Mouse (Mus musculus): ENCODE measurements around the gene Fads6. TPM values are rescaled to one million over a fixed set of nuclear protein-coding genes. Genes with fewer than 3 reads are reported as not detected.

The Fads6 gene
- total RNA-seq, 1 experiment, result 2.1 TPM

GRCm38 (mm10) chr11:115300745-115301144 lies 3.3 kb upstream of the Fads6 start:
- Histone ChIP-seq H3K9ac (ENCODE audit: insufficient read depth, low read depth, low read length, poor library complexity, severe bottlenecking) (no peak overlapping the region), H3K9me3 (ENCODE audit: control insufficient read depth, insufficient read depth, low read depth, low read length) (no peaks in the 10 kb centered on the region), H3K27ac (ENCODE audit: insufficient read depth, low read depth, low read length, poor library complexity, severe bottlenecking) (no peak overlapping the region), H3K4me3 (ENCODE audit: insufficient read depth in 1 of 2, low read depth in 1 of 2, low read length in 2 of 2, poor library complexity in 1 of 2, severe bottlenecking in 1 of 2) (no peak overlapping the region), H3K4me1 (ENCODE audit: control insufficient read depth in 2 of 2, insufficient read depth in 2 of 2, low read length in 2 of 2, poor library complexity in 1 of 2) (peaks cover 0 to 7% of the 10 kb centered on the region in 2 experiments; a peak in 1 of 4 replicates), H3K36me3 (ENCODE audit: control insufficient read depth, insufficient read depth, low read length, poor library complexity, severe bottlenecking) (no peaks in the 10 kb centered on the region)
- DNase-seq (ENCODE audit: low read depth, low spot score), result no peak
- TF ChIP-seq HCFC1 (IDR thresholded peaks at IDR 0.05; ENCODE audit: borderline replicate concordance, insufficient read depth, low read length) (no peak), ZC3H11A (IDR thresholded peaks at IDR 0.05; ENCODE audit: borderline replicate concordance, low read depth, low read length) (0 out of 2 replicates have a peak, but pooled peaks have one; percentile 8)
- in situ Hi-C loops (cut with MboI; ENCODE audit: low sequenced_read_pairs in 2 of 2, unreplicated experiment in 2 of 2), result no loop called here

GRCm38 (mm10) chr11:115298160-115298559 lies 697 bp upstream of the Fads6 start:
- TF ChIP-seq HCFC1 (IDR thresholded peaks at IDR 0.05; ENCODE audit: borderline replicate concordance, insufficient read depth, low read length) (no peak), CHD2 (IDR thresholded peaks at IDR 0.05; ENCODE audit: low read depth, low read length) (no peak), MAFK (IDR thresholded peaks at IDR 0.05; ENCODE audit: insufficient read depth, low read depth, low read length) (no peak), ZNF384 (IDR thresholded peaks at IDR 0.05; ENCODE audit: low read depth, low read length) (no peak), ZC3H11A (IDR thresholded peaks at IDR 0.05; ENCODE audit: borderline replicate concordance, low read depth, low read length) (no peak)
- Histone ChIP-seq H3K9ac (ENCODE audit: insufficient read depth, low read depth, low read length, poor library complexity, severe bottlenecking) (no peak overlapping the region), H3K4me3 (ENCODE audit: insufficient read depth in 1 of 2, low read depth in 1 of 2, low read length in 2 of 2, poor library complexity in 1 of 2, severe bottlenecking in 1 of 2) (peak overlapping the region in 1 of 2 experiments; percentile 75; a peak in 1 of 4 replicates), H3K9me3 (ENCODE audit: control insufficient read depth, insufficient read depth, low read depth, low read length) (no peaks in the 10 kb centered on the region), H3K27ac (ENCODE audit: insufficient read depth, low read depth, low read length, poor library complexity, severe bottlenecking) (no peak overlapping the region), H3K36me3 (ENCODE audit: control insufficient read depth, insufficient read depth, low read length, poor library complexity, severe bottlenecking) (no peaks in the 10 kb centered on the region), H3K4me1 (ENCODE audit: control insufficient read depth in 2 of 2, insufficient read depth in 2 of 2, low read length in 2 of 2, poor library complexity in 1 of 2) (peaks cover 0 to 16% of the 10 kb centered on the region in 2 experiments; a peak in 1 of 4 replicates)
- in situ Hi-C loops (cut with MboI; ENCODE audit: low sequenced_read_pairs in 2 of 2, unreplicated experiment in 2 of 2), result no loop called here
- DNase-seq (ENCODE audit: low read depth, low spot score), result no peak

GRCm38 (mm10) chr11:115296471-115297210 lies 822 bp downstream of the Fads6 start:
- in situ Hi-C loops (cut with MboI; ENCODE audit: low sequenced_read_pairs in 2 of 2, unreplicated experiment in 2 of 2), result no loop called here
- Histone ChIP-seq H3K4me1 (ENCODE audit: control insufficient read depth in 2 of 2, insufficient read depth in 2 of 2, low read length in 2 of 2, poor library complexity in 1 of 2) (peaks cover 3 to 26% of the 10 kb centered on the region in 2 experiments; a peak in 2 of 4 replicates), H3K9ac (ENCODE audit: insufficient read depth, low read depth, low read length, poor library complexity, severe bottlenecking) (peak overlapping the region; percentile 74), H3K36me3 (ENCODE audit: control insufficient read depth, insufficient read depth, low read length, poor library complexity, severe bottlenecking) (no peaks in the 10 kb centered on the region), H3K4me3 (ENCODE audit: insufficient read depth in 1 of 2, low read depth in 1 of 2, low read length in 2 of 2, poor library complexity in 1 of 2, severe bottlenecking in 1 of 2) (peak overlapping the region; percentile 59 to 75), H3K27ac (ENCODE audit: insufficient read depth, low read depth, low read length, poor library complexity, severe bottlenecking) (no peak overlapping the region), H3K9me3 (ENCODE audit: control insufficient read depth, insufficient read depth, low read depth, low read length) (no peaks in the 10 kb centered on the region)
- TF ChIP-seq MAFK (IDR thresholded peaks at IDR 0.05; ENCODE audit: insufficient read depth, low read depth, low read length) (no peak), ZC3H11A (IDR thresholded peaks at IDR 0.05; ENCODE audit: borderline replicate concordance, low read depth, low read length) (no peak), ZNF384 (IDR thresholded peaks at IDR 0.05; ENCODE audit: low read depth, low read length) (no peak), CHD2 (IDR thresholded peaks at IDR 0.05; ENCODE audit: low read depth, low read length) (no peak), HCFC1 (IDR thresholded peaks at IDR 0.05; ENCODE audit: borderline replicate concordance, insufficient read depth, low read length) (no peak)
- no peak for DNase-seq (ENCODE audit: low read depth, low spot score)

- DNase-seq (ENCODE audit: low read depth, low spot score), result no peak
- Histone ChIP-seq H3K4me1 (ENCODE audit: control insufficient read depth in 2 of 2, insufficient read depth in 2 of 2, low read length in 2 of 2, poor library complexity in 1 of 2) (peaks cover 3 to 30% of the 10 kb centered on the region in 2 experiments; a peak in 2 of 4 replicates), H3K4me3 (ENCODE audit: insufficient read depth in 1 of 2, low read depth in 1 of 2, low read length in 2 of 2, poor library complexity in 1 of 2, severe bottlenecking in 1 of 2) (no peak overlapping the region), H3K36me3 (ENCODE audit: control insufficient read depth, insufficient read depth, low read length, poor library complexity, severe bottlenecking) (no peaks in the 10 kb centered on the region), H3K27ac (ENCODE audit: insufficient read depth, low read depth, low read length, poor library complexity, severe bottlenecking) (no peak overlapping the region), H3K9ac (ENCODE audit: insufficient read depth, low read depth, low read length, poor library complexity, severe bottlenecking) (no peak overlapping the region), H3K9me3 (ENCODE audit: control insufficient read depth, insufficient read depth, low read depth, low read length) (no peaks in the 10 kb centered on the region)
- in situ Hi-C loops (cut with MboI; ENCODE audit: low sequenced_read_pairs in 2 of 2, unreplicated experiment in 2 of 2), result no loop called here
- TF ChIP-seq HCFC1 (IDR thresholded peaks at IDR 0.05; ENCODE audit: borderline replicate concordance, insufficient read depth, low read length) (no peak), ZC3H11A (IDR thresholded peaks at IDR 0.05; ENCODE audit: borderline replicate concordance, low read depth, low read length) (no peak), CHD2 (IDR thresholded peaks at IDR 0.05; ENCODE audit: low read depth, low read length) (no peak), MAFK (IDR thresholded peaks at IDR 0.05; ENCODE audit: insufficient read depth, low read depth, low read length) (no peak), ZNF384 (IDR thresholded peaks at IDR 0.05; ENCODE audit: low read depth, low read length) (no peak)
Measured at GRCm38 (mm10) chr11:115295939-115296338, 1.5 kb downstream of the Fads6 start.
